Mouse (Mus musculus): Measurements from ENCODE around the gene Tmcc3.

GRCm38 (mm10) chr10:94496826-94497440, 185.2 kb downstream of the Tmcc3 start:
- TF ChIP-seq CTCF (conservative IDR thresholded peaks at IDR 0.05; ENCODE audit: low read length), result no peak
- TF ChIP-seq POU5F1 (IDR thresholded peaks at IDR 0.05; ENCODE audit: borderline replicate concordance, low read length), result no peak
- no peak for TF ChIP-seq NANOG (IDR thresholded peaks at IDR 0.05; ENCODE audit: borderline replicate concordance, low read length)
